Mouse (Mus musculus) hindbrain, postnatal 0 days (tissue): ENCODE results near the gene Unc13b. TPM values are rescaled to one million over a fixed set of nuclear protein-coding genes. Genes with fewer than 3 reads are reported as not detected.
A peak's percentile ranks its signal among the peaks of the same experiment; 100 is the strongest.

Source experiments
- ATAC-seq: fragments of 200-750 bp; cut with Nextera tagmentation; 2 replicates; pipeline ENCODE4 v1.8.0; 2017; ENCODE audit warnings: mild to moderate bottlenecking, moderate TSS enrichment, moderate library complexity
- DNase-seq: peaks from one replicate; pipeline ENCODE4 v3.0.0-alpha.2; 2015; ENCODE audit warnings: low spot score
- H3K27ac ChIP-seq: fragments of 300-500 bp; sonication (generic); 2 replicates; pipeline ENCODE4 v1.5.1; 2014; ENCODE audit warnings: mild to moderate bottlenecking
- H3K27me3 ChIP-seq: fragments of 300-500 bp; sonication (generic); 2 replicates; pipeline ENCODE4 v1.6.1; 2014; ENCODE audit warnings: low read length, mixed read lengths; ENCODE audit not compliant: insufficient read depth
- H3K36me3 ChIP-seq: fragments of 300-500 bp; sonication (generic); 2 replicates; pipeline ENCODE4 v1.6.1; 2014; ENCODE audit warnings: low read length, mixed read lengths; ENCODE audit not compliant: insufficient read depth
- H3K4me1 ChIP-seq: fragments of 300-500 bp; sonication (generic); 2 replicates; pipeline ENCODE4 v1.6.1; 2014; ENCODE audit warnings: antibody characterized with exemption, low read length, mixed read lengths; ENCODE audit not compliant: insufficient read depth
- H3K4me2 ChIP-seq: fragments of 300-500 bp; sonication (generic); 2 replicates; pipeline ENCODE4 v1.6.1; 2014; ENCODE audit warnings: low read depth, mild to moderate bottlenecking, low read length, moderate library complexity, mixed read lengths
- H3K4me3 ChIP-seq: fragments of 300-500 bp; sonication (generic); 2 replicates; pipeline ENCODE4 v1.5.1; 2014; ENCODE audit warnings: low read length
- H3K9ac ChIP-seq: fragments of 300-500 bp; sonication (generic); replicated peaks from 2 replicates; pipeline ENCODE4 v1.6.1; 2014; ENCODE audit warnings: mild to moderate bottlenecking, low read length, moderate library complexity, mixed read lengths
- H3K9me3 ChIP-seq: fragments of 300-500 bp; sonication (generic); 2 replicates; pipeline ENCODE4 v1.6.1; 2016; ENCODE audit warnings: low read length, mixed read lengths
- CTCF ChIP-seq: IDR thresholded peaks from 2 replicates; pipeline ENCODE4 v1.5.1; 2016; ENCODE audit warnings: antibody characterized with exemption, control low read depth, low read depth
- WGBS: fragments of 180-500 bp; shearing (Covaris S2); extraction: QIAGEN DNeasy Blood & Tissue Kit; methylation state at CpG from one replicate; pipeline ENCODE4 v1.1.7; 2014; 5-methylcytosine and 5-hydroxymethylcytosine counted together
- polyA plus RNA-seq: library from polyadenylated mRNA; unstranded; fragments of >200 nt; fragmentation: Nextera tagmentation; extraction: Ambion mirVana; gene quantifications from 2 replicates; pipeline ENCODE4 v1.2.1, GENCODE M21; 2015
- total RNA-seq: library from RNA; depleted of rRNA; stranded (reverse); fragments of >200 nt; gene quantifications from 2 replicates; pipeline ENCODE4 v1.2.3, GENCODE M21; 2014

Unc13b gene
- total and polyA plus RNA-seq, 2 experiments from 2014 or later, result 6.6 to 40.4 TPM

DNA sequence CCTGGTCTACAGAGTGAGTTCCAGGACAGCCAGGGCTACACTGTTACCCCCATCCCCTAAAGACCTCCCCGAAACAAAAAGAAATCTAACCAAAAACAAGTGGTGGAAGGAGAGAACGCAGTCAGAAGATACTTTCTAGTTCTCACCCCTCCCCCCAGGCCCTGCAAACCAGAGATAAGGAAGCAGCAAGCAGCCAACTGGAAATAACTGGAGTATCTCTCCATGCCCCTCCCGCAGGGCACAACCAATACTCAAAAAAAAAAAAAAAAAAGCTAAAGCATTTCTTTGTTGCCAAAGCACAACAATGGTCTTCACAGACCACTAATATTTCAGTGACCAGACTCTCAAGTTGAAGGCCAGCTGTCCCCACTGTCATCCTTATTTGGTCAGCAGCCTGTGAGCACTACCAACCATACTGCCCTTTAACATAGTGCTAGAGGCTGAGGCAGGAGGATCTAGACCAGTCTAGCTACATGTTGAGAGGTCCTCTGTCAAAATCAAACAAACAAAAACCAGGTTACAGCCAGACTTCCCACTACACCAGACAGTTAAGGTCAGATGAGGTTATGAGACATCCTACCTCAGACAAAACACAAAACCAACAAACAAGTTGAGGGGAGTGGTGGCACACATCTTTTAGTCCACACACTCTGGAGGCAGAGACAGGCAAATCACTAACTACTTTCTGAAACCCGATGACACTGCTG, 20.7 kb upstream of the Unc13b start:
- Histone ChIP-seq H3K4me2 (peak overlapping the region; percentile 82), H3K4me3 (no peak overlapping the region), H3K27me3 (no peaks in the 10 kb centered on the region), H3K4me1 (peaks cover 4% of the 10 kb centered on the region; the same call in 1 of the 2 replicates), H3K9ac (no peak overlapping the region), H3K36me3 (peaks cover 27% of the 10 kb centered on the region), H3K9me3 (no peaks in the 10 kb centered on the region), H3K27ac (no peak overlapping the region)
- WGBS, result 77% methylated on average over 4 of the region's 4 CpGs
- ATAC-seq (no peak), DNase-seq (no peak)
- TF ChIP-seq CTCF, result no peak

DNA sequence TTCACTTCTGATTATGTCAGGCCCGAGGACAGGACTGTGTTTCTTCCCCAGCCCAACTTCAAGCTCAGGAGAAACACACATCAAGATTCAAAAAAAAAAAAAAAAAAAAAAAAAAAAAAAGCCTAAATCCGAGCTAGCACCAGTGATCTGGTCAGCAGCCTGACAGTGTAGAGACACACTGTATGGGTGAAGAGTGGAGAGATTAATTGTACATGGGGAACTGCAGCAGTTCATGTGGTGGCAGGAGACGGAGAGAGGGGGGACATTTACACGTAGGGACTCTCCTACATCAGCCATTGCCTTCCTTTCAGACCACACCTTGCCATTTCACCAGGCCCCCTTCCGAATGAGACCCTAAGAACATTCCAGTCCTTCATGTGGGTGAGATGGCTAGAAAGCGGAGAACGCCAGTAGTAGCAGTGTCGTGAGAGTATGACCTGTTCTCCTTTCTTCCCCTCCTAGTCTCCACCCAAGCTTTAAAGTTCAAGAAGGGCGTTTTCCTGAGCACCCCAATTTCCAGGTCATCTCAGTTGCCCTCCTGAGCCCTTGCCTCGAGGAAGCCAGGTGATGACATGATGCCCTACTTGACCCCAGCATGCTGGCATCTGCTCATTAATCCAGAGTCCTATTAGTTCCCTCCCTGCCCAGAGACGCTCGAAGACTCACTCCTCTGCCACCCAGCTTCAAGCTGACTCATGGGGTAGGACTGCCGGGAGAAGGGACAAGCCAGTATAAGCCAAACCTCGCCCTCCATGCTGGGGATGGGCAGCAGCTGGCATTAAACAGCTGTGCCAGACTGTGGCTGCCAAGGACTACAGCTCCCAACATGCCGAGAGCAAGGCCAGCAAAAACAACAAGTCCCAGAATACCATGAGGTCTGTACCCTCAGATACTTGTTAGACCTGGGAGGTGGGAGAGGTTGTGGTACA, 19.9 kb upstream of the Unc13b start:
- H3K9me3 ChIP-seq, result no peaks in the 10 kb centered on the region
- peaks cover 4% of the 10 kb centered on the region; the same call in 1 of the 2 replicates for H3K4me1 ChIP-seq
- H3K36me3 ChIP-seq, result peaks cover 20% of the 10 kb centered on the region
- no peak for TF ChIP-seq CTCF
- peak overlapping the region; percentile 82 for H3K9ac ChIP-seq
- 48% methylated on average over 15 of the region's 15 CpGs for WGBS
- no peaks in the 10 kb centered on the region for H3K27me3 ChIP-seq
- DNase-seq, result peak; percentile 74
- H3K4me2 ChIP-seq, result peak overlapping the region; percentile 82
- ATAC-seq, result peak; percentile 1; the same call in 1 of the 2 replicates
- H3K27ac ChIP-seq, result peak overlapping the region; percentile 82; the same call in 1 of the 2 replicates
- peak overlapping the region; percentile 73 for H3K4me3 ChIP-seq

DNA sequence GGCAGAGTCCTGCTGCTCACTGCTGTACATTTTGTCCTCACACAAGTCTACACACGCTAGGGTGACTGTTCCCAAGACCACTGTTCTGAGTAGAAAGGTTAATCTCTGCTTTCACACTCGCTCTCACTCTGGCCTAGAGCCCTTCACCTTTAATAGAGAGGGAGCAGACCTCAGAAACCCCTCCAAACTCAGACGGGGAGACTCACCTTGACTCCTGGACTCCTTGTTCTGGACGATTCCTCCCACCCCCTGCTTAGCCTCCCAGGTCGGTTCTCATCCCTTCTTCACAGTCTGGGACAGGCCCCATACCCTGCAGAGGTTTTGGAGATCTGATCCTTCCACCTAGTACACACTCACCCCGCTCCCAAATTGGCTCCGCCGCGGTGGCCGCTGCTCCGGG, 19.1 kb upstream of the Unc13b start:
- ATAC-seq (no peak), DNase-seq (no peak)
- Histone ChIP-seq H3K4me2 (peak overlapping the region; percentile 82), H3K4me1 (peaks cover 5% of the 10 kb centered on the region), H3K4me3 (peak overlapping the region; percentile 73), H3K9ac (peak overlapping the region; percentile 82), H3K27me3 (no peaks in the 10 kb centered on the region), H3K9me3 (no peaks in the 10 kb centered on the region), H3K27ac (peak overlapping the region; percentile 82), H3K36me3 (peaks cover 13% of the 10 kb centered on the region)
- no peak for TF ChIP-seq CTCF
- under 1% methylated on average over 11 of the region's 11 CpGs for WGBS

DNA sequence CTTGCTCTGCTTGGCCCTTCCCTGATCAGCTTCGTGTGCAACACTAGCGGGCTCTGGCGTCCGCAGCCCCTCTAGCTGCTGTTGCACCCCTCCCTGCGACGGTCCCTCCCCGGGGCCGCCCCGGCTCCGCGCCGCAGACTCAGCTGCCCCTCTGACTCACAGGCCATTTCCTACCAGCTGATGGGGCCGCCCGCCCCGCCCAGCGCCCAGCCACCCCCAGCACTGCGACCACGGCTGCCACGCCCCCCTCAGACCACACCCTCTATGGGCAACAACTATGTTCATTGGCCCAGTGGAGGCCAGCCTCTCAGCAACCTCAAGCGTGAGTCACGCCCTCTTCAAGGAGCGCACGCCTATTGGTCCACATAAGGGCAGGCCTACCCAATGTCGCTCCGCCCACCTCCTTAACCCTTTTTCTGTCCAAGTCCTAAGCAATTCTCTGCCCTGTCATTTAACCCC, 18.6 kb upstream of the Unc13b start:
- Histone ChIP-seq H3K9me3 (no peaks in the 10 kb centered on the region), H3K9ac (peak overlapping the region; percentile 82), H3K36me3 (peaks cover 10% of the 10 kb centered on the region), H3K4me2 (peak overlapping the region; percentile 82), H3K4me3 (peak overlapping the region; percentile 73), H3K27ac (peak overlapping the region; percentile 82), H3K27me3 (no peaks in the 10 kb centered on the region), H3K4me1 (peaks cover 9% of the 10 kb centered on the region)
- ATAC-seq (peak; percentile 96), DNase-seq (peak; percentile 98)
- under 1% methylated on average over 24 of the region's 25 CpGs for WGBS
- TF ChIP-seq CTCF, result no peak

DNA sequence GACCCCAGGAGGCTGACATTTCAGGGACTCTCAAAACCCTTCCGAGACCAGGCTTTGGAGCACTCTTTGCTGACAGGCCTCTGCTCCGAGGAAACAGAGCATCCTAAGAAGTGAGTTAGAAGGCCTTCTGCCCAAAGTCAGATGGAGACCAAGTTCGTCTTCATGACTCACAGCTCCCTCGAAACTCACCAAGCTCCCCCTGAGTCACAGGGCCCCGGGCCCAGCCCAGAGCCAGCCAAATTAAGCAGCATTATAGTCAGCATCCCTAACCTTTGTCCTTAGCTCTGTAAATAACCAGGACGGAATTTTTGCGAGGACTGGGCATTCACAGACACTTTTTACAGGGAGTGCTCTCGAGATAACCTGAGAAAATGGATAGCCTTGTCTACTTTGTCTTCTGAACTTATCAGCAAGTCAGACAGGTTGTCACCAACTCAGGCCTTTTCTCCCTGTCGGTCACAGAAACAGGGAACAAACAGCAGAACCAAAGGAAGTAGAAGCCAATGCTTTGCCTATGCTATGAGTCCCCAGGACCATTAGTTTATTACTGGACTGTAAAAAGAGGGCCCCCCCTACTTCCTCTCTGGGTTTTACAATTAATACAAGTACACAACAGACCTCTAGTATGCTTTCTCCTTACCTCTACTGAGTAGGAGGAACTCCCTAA, 17.7 kb upstream of the Unc13b start:
- no peak overlapping the region for H3K4me2 ChIP-seq
- no peak for TF ChIP-seq CTCF
- H3K36me3 ChIP-seq, result peaks cover 6% of the 10 kb centered on the region
- ATAC-seq (no peak), DNase-seq (no peak)
- no peak overlapping the region for H3K9ac ChIP-seq
- H3K27me3 ChIP-seq, result no peaks in the 10 kb centered on the region
- H3K4me3 ChIP-seq, result no peak overlapping the region
- H3K27ac ChIP-seq, result peak overlapping the region; percentile 65
- H3K9me3 ChIP-seq, result no peaks in the 10 kb centered on the region
- peaks cover 9% of the 10 kb centered on the region for H3K4me1 ChIP-seq
- 63% methylated on average over 9 of the region's 9 CpGs for WGBS

DNA sequence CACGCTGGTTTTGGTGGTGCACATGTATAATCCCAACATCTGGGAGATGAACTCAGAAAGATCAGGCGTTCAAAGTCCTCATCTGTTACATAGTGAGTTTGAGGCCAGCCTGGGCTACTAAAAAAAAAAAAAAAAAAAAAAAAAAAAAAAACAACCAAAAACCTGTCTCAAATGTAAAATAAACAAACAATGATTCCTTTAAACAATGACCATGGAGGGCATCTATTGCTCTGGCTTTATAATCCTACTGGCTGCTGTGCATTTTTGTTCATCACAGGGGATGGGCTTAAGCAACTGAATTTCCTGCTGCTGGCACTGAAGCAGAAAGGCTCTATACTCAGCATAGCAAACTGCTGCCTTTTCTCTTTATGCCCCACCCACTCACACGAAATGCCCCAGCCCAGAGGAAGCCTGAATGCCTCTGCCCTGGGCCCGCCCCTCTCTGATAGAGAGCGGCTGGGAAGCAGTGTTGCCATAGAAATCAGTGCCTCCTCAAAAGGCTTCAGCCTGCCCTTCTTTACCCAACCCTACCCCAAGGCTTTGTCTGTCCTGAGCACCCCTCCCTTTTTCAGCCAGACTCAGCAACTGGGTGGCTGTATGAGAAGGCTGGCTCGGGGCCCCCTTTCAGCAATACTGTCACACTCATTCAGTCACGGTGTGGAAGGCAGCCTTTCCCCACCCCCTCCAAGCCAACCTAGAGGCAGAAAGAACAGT, 15.0 kb upstream of the Unc13b start:
- H3K27ac ChIP-seq, result peak overlapping the region; percentile 79
- H3K36me3 ChIP-seq, result no peaks in the 10 kb centered on the region
- TF ChIP-seq CTCF, result no peak
- H3K9me3 ChIP-seq, result no peaks in the 10 kb centered on the region
- H3K27me3 ChIP-seq, result no peaks in the 10 kb centered on the region
- DNase-seq (peak; percentile 86), ATAC-seq (peak; percentile 73)
- H3K4me1 ChIP-seq, result peaks cover 8% of the 10 kb centered on the region
- H3K9ac ChIP-seq, result peak overlapping the region; percentile 48; the same call in 1 of the 2 replicates
- 7% methylated on average over 7 of the region's 7 CpGs for WGBS
- H3K4me3 ChIP-seq, result peak overlapping the region; percentile 51; the same call in 1 of the 2 replicates
- peak overlapping the region; percentile 70 for H3K4me2 ChIP-seq
